Mouse (Mus musculus): ENCODE measurements around the gene Ndufa4l2. TPM values are rescaled to one million over a fixed set of nuclear protein-coding genes. Genes with fewer than 3 reads are reported as not detected.
A peak's percentile ranks its signal among the peaks of the same experiment; 100 is the strongest.

Ndufa4l2 gene
- polyA plus RNA-seq, 1 experiment: 5.4 TPM

- no peaks in the 10 kb centered on the region for H3K36me3 ChIP-seq (ENCODE audit: control insufficient read depth, insufficient read depth, low read length, poor library complexity, severe bottlenecking)
- H3K4me3 ChIP-seq (ENCODE audit: low read depth, low read length): no peak overlapping the region
- H3K4me1 ChIP-seq (ENCODE audit: control insufficient read depth, insufficient read depth, low read length): no peaks in the 10 kb centered on the region
- H3K27ac ChIP-seq (ENCODE audit: insufficient read depth, low read length): no peak overlapping the region
- no peaks in the 10 kb centered on the region for H3K27me3 ChIP-seq (ENCODE audit: control insufficient read depth, insufficient read depth, low read length, poor library complexity, severe bottlenecking)
- H3K9me3 ChIP-seq (replicated peaks; ENCODE audit: control insufficient read depth, insufficient read depth, low read length, poor library complexity, severe bottlenecking): no peaks in the 10 kb centered on the region
- H3K9ac ChIP-seq (ENCODE audit: low read depth, poor library complexity, severe bottlenecking): no peak overlapping the region
- TF ChIP-seq EP300 (IDR thresholded peaks at IDR 0.05; ENCODE audit: insufficient read depth, low read depth, low read length) (no peak), CTCF (IDR thresholded peaks at IDR 0.05; ENCODE audit: low read depth, low read length) (no peak)
Observed at GRCm38 (mm10) chr10:127544375-127544774, 29.6 kb downstream of the Ndufa4l2 start.

GRCm38 (mm10) chr10:127546505-127546904 lies 31.7 kb downstream of the Ndufa4l2 start:
- Histone ChIP-seq H3K4me1 (ENCODE audit: control insufficient read depth, insufficient read depth, low read length) (no peaks in the 10 kb centered on the region), H3K4me3 (ENCODE audit: low read depth, low read length) (no peak overlapping the region), H3K9me3 (replicated peaks; ENCODE audit: control insufficient read depth, insufficient read depth, low read length, poor library complexity, severe bottlenecking) (no peaks in the 10 kb centered on the region), H3K36me3 (ENCODE audit: control insufficient read depth, insufficient read depth, low read length, poor library complexity, severe bottlenecking) (no peaks in the 10 kb centered on the region), H3K27me3 (ENCODE audit: control insufficient read depth, insufficient read depth, low read length, poor library complexity, severe bottlenecking) (no peaks in the 10 kb centered on the region), H3K27ac (ENCODE audit: insufficient read depth, low read length) (no peak overlapping the region), H3K9ac (ENCODE audit: low read depth, poor library complexity, severe bottlenecking) (no peak overlapping the region)
- TF ChIP-seq POLR2A (IDR thresholded peaks at IDR 0.05; ENCODE audit: insufficient read depth, low read length) (no peak), EP300 (IDR thresholded peaks at IDR 0.05; ENCODE audit: insufficient read depth, low read depth, low read length) (no peak), CTCF (IDR thresholded peaks at IDR 0.05; ENCODE audit: low read depth, low read length) (no peak)

GRCm38 (mm10) chr10:127548236-127548635 lies 33.5 kb downstream of the Ndufa4l2 start:
- H3K27me3 ChIP-seq (ENCODE audit: control insufficient read depth, insufficient read depth, low read length, poor library complexity, severe bottlenecking): no peaks in the 10 kb centered on the region
- no peak overlapping the region for H3K9ac ChIP-seq (ENCODE audit: low read depth, poor library complexity, severe bottlenecking)
- H3K4me1 ChIP-seq (ENCODE audit: control insufficient read depth, insufficient read depth, low read length): no peaks in the 10 kb centered on the region
- H3K9me3 ChIP-seq (replicated peaks; ENCODE audit: control insufficient read depth, insufficient read depth, low read length, poor library complexity, severe bottlenecking): no peaks in the 10 kb centered on the region
- H3K27ac ChIP-seq (ENCODE audit: insufficient read depth, low read length): no peak overlapping the region
- no peak overlapping the region for H3K4me3 ChIP-seq (ENCODE audit: low read depth, low read length)
- TF ChIP-seq CTCF (IDR thresholded peaks at IDR 0.05; ENCODE audit: low read depth, low read length) (no peak), EP300 (IDR thresholded peaks at IDR 0.05; ENCODE audit: insufficient read depth, low read depth, low read length) (no peak), POLR2A (IDR thresholded peaks at IDR 0.05; ENCODE audit: insufficient read depth, low read length) (no peak)
- H3K36me3 ChIP-seq (ENCODE audit: control insufficient read depth, insufficient read depth, low read length, poor library complexity, severe bottlenecking): no peaks in the 10 kb centered on the region

- Histone ChIP-seq H3K9ac (ENCODE audit: low read depth, poor library complexity, severe bottlenecking) (no peak overlapping the region), H3K4me3 (ENCODE audit: low read depth, low read length) (no peak overlapping the region), H3K9me3 (replicated peaks; ENCODE audit: control insufficient read depth, insufficient read depth, low read length, poor library complexity, severe bottlenecking) (no peaks in the 10 kb centered on the region), H3K36me3 (ENCODE audit: control insufficient read depth, insufficient read depth, low read length, poor library complexity, severe bottlenecking) (no peaks in the 10 kb centered on the region), H3K27me3 (ENCODE audit: control insufficient read depth, insufficient read depth, low read length, poor library complexity, severe bottlenecking) (no peaks in the 10 kb centered on the region), H3K4me1 (ENCODE audit: control insufficient read depth, insufficient read depth, low read length) (no peaks in the 10 kb centered on the region), H3K27ac (ENCODE audit: insufficient read depth, low read length) (no peak overlapping the region)
- TF ChIP-seq EP300 (IDR thresholded peaks at IDR 0.05; ENCODE audit: insufficient read depth, low read depth, low read length): no peak
- TF ChIP-seq POLR2A (IDR thresholded peaks at IDR 0.05; ENCODE audit: insufficient read depth, low read length): no peak
- no peak for TF ChIP-seq CTCF (IDR thresholded peaks at IDR 0.05; ENCODE audit: low read depth, low read length)
Observed at GRCm38 (mm10) chr10:127549892-127550291, 35.1 kb downstream of the Ndufa4l2 start.

GRCm38 (mm10) chr10:127555703-127556102 lies 40.9 kb downstream of the Ndufa4l2 start:
- no peak overlapping the region for H3K4me3 ChIP-seq (ENCODE audit: low read depth, low read length)
- TF ChIP-seq POLR2A (IDR thresholded peaks at IDR 0.05; ENCODE audit: insufficient read depth, low read length) (no peak), EP300 (IDR thresholded peaks at IDR 0.05; ENCODE audit: insufficient read depth, low read depth, low read length) (no peak), CTCF (IDR thresholded peaks at IDR 0.05; ENCODE audit: low read depth, low read length) (no peak)
- no peaks in the 10 kb centered on the region for H3K27me3 ChIP-seq (ENCODE audit: control insufficient read depth, insufficient read depth, low read length, poor library complexity, severe bottlenecking)
- peaks cover 2% of the 10 kb centered on the region for H3K4me1 ChIP-seq (ENCODE audit: control insufficient read depth, insufficient read depth, low read length)
- H3K36me3 ChIP-seq (ENCODE audit: control insufficient read depth, insufficient read depth, low read length, poor library complexity, severe bottlenecking): no peaks in the 10 kb centered on the region
- H3K9me3 ChIP-seq (replicated peaks; ENCODE audit: control insufficient read depth, insufficient read depth, low read length, poor library complexity, severe bottlenecking): no peaks in the 10 kb centered on the region
- H3K9ac ChIP-seq (ENCODE audit: low read depth, poor library complexity, severe bottlenecking): no peak overlapping the region
- H3K27ac ChIP-seq (ENCODE audit: insufficient read depth, low read length): no peak overlapping the region

GRCm38 (mm10) chr10:127557397-127557796 lies 42.6 kb downstream of the Ndufa4l2 start:
- no peak overlapping the region for H3K27ac ChIP-seq (ENCODE audit: insufficient read depth, low read length)
- no peaks in the 10 kb centered on the region for H3K36me3 ChIP-seq (ENCODE audit: control insufficient read depth, insufficient read depth, low read length, poor library complexity, severe bottlenecking)
- no peaks in the 10 kb centered on the region for H3K27me3 ChIP-seq (ENCODE audit: control insufficient read depth, insufficient read depth, low read length, poor library complexity, severe bottlenecking)
- H3K4me1 ChIP-seq (ENCODE audit: control insufficient read depth, insufficient read depth, low read length): peaks cover 2% of the 10 kb centered on the region
- no peak overlapping the region for H3K9ac ChIP-seq (ENCODE audit: low read depth, poor library complexity, severe bottlenecking)
- TF ChIP-seq CTCF (IDR thresholded peaks at IDR 0.05; ENCODE audit: low read depth, low read length) (no peak), EP300 (IDR thresholded peaks at IDR 0.05; ENCODE audit: insufficient read depth, low read depth, low read length) (no peak), POLR2A (IDR thresholded peaks at IDR 0.05; ENCODE audit: insufficient read depth, low read length) (no peak)
- peak overlapping the region; percentile 28 for H3K4me3 ChIP-seq (ENCODE audit: low read depth, low read length)
- no peaks in the 10 kb centered on the region for H3K9me3 ChIP-seq (replicated peaks; ENCODE audit: control insufficient read depth, insufficient read depth, low read length, poor library complexity, severe bottlenecking)
